Mouse (Mus musculus): ENCODE data around the gene Ak5.

The Ak5 gene

DNA sequence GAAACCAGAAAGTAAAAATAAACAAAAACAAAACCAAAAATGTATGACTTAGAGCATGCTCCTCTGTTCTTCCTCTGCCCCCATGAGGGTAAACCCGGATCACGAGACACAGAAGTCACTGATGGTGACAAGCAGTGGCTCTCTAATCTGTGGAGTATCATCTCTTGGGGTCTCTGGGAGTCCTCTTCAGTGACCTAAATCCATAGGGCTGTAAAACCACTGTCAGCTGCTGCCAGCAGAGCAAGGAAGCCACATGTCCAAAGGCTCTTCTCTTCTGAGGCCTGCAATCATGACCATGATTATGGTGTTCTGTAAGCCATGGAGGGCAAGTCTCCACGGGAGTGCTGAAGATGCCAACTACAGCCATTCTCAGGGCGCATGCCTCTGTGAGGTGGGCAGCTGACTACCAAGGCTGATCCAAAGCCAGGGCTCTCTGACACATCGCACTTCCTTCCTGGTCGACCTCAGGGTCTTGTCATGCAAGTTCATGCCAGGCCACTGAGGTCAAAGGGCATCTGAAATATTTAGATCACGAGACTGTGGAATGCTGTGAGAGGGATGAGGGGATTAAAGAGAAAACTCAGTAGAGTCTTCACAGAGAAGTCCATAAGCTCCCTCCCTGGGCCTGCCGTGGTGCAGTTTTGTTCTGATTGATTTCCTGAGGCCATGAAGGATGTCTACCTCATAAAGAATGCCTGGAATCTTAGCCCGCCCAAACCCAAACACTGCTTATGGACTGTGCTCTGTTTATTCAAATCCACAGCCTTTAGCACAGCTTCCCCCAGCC lies 99.5 kb downstream of the Ak5 start:
- DNase-seq (ENCODE audit: low read depth, low spot score) = no peak

DNA sequence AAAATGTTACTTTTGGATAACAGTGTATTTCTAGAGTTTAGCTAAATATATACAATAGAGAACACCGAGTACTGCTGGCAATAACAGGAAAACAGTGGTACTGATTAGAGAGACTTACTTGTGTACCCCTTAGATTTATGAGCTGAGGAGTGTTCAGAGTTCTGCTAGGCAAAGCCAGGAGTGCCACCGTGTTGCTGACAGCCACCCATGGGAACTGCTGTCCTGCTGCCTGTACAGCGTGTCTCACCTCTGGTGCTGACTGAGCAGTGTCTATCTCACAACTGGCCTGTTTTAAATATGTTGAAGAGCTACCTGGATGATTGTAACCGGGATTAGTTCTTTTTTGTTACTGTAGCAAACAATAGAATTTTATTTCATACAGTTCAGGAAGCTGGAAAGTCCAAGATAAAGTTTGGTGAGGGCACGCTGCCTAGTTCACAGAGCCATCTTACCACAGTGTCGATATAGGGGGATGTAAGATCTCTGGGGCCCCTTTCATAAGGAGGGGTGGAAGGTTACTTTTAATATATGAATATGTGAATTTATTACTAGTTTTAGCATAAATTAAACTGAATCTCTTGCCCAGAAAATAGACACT lies 103.5 kb downstream of the Ak5 start:
- no peak for DNase-seq (ENCODE audit: low read depth, low spot score)

DNA sequence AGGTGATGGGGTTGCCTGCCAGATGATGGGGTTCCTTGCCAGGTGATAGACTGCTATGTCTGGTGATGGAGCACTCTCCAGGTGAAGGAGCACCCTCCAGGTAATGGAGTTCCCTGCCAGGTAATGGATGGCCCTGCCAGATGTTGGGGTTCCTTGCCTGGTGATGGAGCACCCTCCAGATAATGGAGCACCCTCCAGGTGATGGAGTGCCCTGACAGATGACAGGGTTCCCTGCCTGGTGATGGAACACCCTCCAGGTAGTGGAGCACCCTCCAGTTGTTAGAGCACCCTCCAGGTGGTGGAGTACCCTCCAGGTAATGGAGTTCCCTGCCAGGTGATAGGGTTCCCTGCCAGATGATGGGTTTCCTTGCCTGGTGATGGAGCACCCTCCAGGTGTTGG lies 104.3 kb downstream of the Ak5 start:
- no peak for DNase-seq (ENCODE audit: low read depth, low spot score)

DNA sequence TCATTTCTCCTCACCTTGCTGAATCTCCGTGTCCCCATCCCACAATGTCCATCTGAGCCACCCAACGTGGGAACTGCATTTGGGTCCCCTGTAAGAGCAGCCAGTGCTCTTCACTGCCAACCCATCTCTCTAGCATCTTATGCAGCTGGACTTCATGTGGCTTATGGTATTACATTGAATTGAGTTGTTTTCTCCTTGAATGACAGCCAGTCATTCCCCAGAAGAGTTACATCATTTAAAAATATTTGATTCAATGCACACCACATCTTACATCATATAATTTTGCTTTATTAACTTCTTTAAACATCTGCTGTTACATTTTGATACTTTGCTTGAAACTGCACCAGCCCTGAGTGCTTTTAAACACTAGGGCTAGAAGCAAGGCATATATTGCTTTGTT lies 106.5 kb downstream of the Ak5 start:
- DNase-seq (ENCODE audit: low read depth, low spot score) = no peak

DNA sequence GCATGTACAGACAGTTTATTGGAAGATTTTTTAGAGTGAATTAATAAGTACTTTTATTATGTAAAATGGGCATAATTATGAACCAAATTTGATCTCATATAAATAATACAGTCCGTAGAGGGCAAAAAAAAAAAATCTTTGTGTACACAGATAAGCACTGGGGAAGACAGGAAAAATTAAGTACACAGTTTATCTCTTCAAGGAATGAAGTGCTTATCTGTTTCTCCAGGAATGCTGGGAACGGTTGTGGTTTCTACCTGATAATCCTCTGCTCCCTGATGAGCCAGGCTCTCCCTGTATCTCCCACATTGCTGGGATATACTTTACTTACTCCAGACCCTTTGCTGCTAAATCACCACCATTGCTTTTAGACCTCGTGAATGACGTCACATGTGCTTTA lies 108.9 kb downstream of the Ak5 start:
- no peak for DNase-seq (ENCODE audit: low read depth, low spot score)

DNA sequence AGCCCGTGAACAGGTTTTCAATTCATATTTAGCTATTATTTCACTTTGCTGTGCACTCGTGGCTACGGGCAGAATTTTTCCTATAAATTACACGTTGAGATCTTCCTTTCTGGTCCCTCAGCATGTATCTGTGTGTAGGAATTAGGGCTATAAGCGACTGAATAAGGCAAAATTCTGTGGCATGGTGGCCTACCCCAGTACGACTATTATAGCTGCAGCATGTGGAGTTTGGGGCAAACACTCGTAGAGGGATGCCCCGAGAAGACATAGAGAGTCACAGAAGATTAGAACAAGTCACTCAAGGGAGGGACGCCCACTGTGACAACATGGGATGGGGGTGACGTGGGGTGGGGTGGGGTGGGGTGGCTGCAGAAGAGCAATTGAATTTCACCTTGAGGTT lies 110.1 kb downstream of the Ak5 start:
- DNase-seq (ENCODE audit: low read depth, low spot score) = no peak

DNA sequence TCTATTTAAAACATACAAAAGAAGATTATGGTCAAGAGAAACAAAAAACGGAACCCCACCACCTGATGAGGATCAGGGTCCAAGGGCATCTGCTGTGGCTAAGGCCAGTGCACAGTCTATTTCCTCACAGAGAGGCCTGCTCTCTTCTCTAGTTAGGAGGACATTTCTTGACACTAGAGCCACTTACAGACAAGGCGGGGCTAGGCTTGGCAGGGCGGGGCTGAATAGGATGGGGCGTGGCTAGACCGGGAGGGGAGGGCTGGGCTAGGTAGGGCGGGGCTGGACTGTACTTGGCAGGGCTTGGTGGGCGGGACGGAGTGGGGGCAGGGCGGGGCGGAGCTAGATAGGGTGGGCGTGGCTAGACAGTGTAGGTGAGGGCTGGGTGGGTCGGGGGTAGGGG lies 110.5 kb downstream of the Ak5 start:
- no peak for DNase-seq (ENCODE audit: low read depth, low spot score)

DNA sequence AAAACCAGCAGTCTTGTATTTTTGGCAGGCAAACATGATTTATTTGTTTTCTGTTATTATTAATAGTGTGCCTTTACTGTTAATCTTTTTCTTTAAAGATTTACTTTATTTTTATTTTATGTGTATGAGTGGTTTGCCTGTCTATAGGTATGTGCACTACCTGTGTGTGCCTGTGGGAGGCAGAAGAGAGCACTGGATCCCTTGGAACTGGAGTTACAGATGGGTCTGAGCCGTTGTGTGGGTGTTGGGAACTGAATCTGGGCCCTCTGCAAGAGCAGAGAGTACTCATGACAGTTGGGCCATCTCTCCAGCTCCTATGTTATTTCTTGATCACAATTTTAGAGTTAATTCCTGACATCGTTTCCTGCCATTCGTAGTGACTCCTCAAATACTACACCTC lies 111.2 kb downstream of the Ak5 start:
- no peak for DNase-seq (ENCODE audit: low read depth, low spot score)

DNA sequence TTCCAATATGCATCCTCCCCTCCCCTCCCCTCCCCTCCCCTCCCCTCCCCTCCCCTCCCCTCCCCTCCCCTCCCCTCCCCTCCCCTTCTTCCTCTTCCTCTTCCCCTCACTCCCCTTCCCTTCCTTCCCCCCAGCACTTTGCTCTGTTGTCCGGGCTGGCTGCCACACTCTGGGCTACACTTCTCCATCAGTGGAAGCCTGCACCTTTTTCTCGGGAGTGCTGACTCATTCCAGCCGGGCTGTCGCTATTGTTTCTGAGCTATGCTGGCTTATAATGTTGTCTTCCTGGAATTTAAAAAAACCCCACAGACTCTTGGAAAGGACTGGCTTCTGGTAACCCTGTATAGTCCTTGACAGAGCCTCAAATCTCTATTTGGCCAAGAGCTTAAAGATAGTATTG lies 111.7 kb downstream of the Ak5 start:
- no peak for DNase-seq (ENCODE audit: low read depth, low spot score)

DNA sequence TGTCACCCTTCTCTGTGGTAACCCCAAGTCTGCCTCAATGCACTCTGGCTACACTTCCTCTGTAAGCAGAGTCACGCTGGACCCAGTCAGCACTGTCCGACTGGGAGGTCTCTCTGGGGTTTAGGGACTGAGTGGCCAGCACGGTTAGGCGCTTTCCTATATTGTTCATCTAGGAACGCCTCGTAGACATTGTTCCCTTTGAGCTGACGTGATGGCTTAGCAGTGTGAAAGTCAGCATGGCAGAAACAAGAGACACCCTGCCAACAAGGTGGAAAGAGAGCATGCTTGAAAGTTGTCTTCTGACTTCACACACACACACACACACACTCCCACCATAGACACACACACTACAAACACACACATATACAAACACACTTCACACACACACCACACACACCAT lies 112.9 kb downstream of the Ak5 start:
- no peak for DNase-seq (ENCODE audit: low read depth, low spot score)

DNA sequence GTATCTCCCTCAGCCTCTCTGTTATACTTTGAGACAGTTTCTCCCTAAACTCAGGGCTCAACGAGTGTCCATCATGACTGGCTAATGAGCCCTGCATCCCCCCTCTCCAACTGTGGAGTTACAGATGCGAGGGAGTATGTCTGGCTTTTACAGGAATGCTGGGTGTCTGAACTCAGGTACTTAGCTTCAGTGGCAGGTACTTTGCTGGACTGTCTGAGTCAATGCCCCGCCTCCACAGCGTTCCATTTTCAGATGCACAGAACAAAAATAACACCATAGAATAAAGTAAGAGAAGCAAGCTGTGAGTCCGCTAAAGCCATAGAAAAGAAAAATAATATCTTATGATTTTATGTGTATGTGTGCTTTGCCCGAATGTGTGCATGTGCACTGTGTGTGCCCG lies 113.8 kb downstream of the Ak5 start:
- no peak for DNase-seq (ENCODE audit: low read depth, low spot score)

DNA sequence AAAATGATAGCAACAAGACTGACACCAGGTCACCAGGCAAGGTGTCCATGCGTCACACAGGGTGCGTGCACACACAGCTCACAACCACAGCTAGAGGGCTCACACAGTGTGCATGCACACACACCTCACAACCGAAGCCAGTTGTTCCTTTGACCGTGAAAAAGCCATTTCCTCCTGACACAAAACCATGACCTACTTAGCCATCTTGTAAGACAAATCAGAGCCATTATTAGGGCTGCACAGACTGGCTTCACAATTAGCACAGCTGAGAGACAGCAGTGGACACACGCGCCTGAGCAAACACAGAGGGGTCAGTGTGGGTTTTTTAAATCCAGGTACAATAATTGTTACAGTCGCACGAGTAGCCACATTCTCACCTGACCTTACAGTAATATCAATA lies 115.5 kb downstream of the Ak5 start:
- no peak for DNase-seq (ENCODE audit: low read depth, low spot score)

DNA sequence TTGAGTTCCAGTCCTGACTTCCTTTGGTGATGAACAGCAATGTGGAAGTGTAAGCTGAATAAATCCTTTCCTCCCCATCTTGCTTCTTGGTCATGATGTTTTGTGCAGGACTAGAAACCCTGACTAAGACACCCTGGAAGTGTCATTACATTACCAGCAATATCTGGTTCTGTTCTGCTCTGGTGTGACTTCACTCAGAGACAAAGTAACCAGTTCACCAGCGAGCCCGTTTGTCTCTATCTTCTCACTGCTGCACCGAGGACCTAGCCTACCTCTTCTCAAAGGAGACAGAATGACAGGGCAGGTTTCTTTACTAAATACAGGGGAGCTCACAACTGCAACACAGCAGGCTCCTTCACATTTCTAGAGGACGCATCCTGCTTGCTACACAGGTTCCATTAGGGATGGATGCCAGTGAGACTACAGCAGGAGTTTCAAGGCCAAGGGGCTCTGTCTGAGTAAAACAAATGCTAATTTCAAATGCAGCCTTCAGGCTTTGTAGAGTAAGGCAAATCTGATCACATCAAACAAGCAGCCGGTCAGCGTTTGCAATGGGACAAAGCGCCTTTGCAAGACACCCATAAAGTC lies 117.5 kb downstream of the Ak5 start:
- no peak for DNase-seq (ENCODE audit: low read depth, low spot score)

DNA sequence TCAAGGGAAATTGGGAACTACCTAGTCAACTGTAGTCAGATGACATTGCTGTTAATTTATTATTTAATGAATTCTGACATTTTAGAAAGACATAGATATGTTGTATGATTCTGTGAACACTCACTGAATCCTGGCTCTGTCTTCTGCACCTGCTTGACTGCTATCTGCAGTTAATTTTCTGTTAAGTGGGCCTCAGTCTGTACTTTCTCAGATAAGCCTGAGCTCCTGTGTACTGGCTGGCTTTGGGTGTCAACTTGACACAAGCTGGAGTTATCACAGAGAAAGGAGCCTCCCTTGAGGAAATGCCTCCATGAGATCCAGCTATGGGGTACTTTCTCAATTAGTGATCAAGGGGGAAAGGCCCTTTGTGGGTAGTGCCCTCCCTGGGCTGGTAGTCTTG lies 118.1 kb downstream of the Ak5 start:
- no peak for DNase-seq (ENCODE audit: low read depth, low spot score)

DNA sequence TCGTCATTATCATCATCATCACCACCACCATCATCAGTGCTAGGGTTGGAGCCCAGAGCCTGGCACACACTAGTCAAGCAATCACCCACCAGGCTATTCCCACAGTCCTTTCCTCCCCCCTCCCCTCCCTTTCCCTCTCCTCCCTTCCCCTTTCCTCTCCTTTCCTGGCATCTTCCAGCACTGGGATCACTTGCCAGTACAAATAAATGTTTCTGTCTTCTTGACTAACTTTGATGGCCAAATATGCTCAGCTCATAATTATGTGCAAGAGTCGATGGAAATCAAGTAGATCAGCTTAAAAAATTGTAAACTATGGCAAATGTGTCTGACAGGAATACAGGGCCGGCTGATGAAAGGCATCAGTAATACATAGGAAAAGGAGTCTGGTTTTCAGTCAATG lies 123.2 kb downstream of the Ak5 start:
- no peak for DNase-seq (ENCODE audit: low read depth, low spot score)

DNA sequence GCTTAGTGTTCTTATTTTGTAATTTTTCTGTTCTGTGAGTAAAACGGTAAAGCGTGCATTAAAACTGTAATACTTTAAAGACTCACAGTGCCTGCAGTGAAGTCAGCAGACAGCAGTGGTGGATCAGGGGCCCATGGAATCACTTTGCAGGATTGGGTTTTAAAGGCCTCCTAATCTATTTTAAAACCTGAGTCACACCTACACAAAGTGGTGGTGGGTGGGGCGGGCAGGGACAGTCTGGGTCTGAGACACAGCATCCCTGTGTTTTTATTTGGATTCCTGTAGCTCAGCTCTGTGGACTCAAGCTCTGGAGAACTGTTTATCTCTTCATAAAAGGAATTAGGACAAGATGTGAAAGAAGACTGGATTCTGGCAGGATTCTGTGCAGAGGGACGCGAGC lies 125.9 kb downstream of the Ak5 start:
- DNase-seq (ENCODE audit: low read depth, low spot score) = no peak

DNA sequence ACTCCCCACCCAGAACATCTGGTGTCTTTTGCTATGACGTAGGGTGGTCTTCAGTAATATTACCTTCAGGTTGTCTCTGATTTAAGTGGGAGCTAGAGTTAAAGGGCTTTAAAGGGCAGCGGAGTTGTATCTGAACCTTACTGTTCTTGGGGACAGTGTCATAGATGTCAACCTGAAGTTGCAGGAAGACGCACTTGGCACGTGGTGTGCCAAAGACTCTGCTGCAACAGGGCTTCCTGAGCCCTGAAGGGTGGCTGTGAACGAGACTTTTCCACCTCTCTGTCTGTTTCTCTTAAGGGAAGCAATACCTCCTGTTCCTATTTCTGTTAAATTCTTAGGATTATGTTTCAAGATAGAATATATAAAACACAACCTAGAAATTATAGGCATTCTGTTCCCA lies 137.8 kb downstream of the Ak5 start:
- no peak for DNase-seq (ENCODE audit: low read depth, low spot score)

DNA sequence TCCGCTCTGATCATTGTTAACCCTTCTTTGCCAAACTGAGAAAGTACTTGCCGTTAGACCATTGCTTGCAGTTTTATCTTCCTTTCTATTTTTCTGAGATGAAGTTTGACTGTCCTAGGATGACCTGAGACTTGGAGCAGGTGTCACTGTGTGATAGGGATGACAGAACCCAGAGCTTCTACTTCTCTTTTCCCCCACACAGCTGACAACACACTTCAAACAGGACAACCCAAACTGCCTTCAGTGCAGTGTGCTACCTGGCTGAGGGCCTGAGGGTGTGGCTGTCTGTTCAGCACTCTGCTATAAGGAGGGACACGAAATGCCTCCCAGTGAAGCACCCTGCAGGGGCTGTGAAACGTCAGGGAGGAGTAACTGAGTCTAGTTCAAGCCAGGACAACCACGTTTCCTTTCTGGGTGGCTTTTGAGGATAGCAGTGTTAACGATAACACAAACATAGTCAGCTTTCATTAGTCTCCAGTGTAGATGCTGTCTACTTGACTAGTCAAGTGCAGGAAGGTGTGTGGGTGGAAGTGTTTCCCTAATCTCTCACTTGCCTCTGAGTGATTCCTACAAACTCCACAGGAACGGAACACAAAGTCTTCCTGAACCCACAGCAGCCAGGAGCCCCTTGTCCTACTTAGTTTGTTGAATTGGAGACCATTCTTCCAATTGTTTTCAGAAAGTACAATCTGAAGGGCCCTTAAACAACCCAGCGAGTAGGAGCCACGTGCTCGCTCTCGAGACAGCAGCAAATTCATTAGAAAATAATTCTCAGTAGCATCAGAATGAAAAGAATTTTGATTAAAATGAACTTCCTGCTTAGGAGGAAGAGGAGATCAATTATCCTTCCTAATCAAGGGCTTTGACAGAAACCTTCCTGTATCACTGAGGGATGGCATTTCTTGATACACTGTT lies 138.8 kb downstream of the Ak5 start:
- DNase-seq (ENCODE audit: low read depth, low spot score) = no peak

DNA sequence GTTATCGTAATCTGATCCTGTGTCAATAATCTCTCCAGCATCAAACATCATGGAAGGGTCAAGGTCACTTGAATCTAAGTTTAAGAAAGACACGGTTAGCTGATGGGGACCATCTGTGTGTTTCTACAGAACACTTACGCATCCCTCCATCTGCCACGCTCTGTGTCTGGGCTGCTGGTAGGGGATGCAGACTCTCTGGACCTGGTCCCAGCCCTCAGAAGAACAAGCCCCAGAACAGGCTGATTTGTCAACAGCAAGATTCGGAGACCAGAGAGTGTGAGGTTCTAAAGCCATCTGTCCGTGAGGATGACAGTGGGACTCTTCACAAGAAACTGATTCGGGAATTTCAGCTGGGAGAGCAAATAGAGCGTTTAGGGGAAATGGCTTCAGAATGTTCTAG lies 141.4 kb downstream of the Ak5 start:
- DNase-seq (ENCODE audit: low read depth, low spot score) = no peak

DNA sequence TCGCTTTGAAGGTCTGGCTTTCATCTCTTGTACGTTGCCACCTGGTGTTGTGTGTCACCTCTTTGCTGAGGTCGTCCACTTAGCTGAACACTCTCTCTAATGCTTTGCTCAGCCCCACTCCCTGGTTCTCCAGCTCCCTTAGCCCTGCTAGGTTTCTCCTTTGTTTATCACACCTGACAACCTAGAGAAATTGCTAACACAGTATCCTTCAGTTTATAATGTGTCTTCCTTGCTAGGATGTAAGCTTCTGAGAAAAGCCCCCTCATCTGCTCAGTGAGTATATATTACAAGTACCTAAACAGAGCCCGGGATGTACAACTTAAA lies 144.9 kb downstream of the Ak5 start:
- no peak for DNase-seq (ENCODE audit: low read depth, low spot score)

DNA sequence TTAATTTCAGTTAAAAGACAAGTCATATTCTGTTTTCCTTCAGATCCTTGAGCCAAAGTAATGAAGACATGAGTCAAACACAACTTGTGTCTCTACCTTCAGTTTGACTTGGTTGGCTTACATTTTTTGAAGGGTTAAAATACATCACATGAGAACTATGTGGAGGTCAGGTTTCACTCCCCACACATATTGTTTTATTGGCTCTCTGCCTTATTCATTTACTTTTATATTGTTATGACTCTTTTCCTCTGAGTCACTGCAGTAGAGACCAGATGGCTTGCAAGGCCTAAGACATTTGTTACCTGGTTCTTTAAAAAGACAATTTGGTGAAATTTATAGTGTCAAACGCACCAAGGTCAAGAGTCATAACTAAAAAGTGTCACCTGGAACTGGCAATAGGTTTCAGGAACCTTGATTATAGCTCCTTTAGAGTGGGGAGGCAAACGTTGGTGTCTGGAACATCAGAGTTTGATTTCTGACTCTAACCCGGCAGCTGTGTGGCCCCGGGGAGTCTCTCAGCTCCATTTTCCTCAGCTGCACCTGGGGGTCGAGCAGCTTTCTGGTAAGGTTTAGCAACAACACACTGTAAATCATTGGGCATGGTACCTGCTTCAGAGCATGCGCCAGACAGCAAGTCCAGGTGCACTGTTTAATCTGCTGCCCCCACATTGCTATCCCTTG lies 145.4 kb downstream of the Ak5 start:
- DNase-seq (ENCODE audit: low read depth, low spot score) = no peak

DNA sequence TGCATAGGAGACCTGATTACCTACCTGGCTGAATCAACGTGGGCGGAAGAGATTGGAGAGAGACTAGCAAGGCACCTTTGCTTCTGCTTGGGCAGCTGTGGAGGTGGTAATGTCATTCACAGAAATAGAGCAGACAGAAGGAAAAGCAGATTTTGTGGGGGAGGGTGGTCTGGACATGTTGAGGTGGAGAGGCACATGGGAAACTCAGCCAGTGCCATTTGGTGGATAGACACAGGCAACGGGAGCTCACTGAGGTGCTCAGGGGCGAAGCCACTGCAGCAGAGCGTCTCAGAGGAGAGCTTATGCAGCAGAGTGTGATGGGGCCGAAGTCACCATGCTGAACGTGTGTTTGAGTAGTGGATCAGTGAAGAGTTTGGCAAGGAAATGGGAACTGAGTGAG lies 147.1 kb downstream of the Ak5 start:
- DNase-seq (ENCODE audit: low read depth, low spot score) = no peak
